ENCODE assay signal across 22 mouse cellular contexts in genomic region chr2:112445511-112445910, GRCm38 (mm10). TPM values are rescaled to one million over a fixed set of nuclear protein-coding genes. Genes with fewer than 3 reads are reported as not detected.
"Had no signal": no experiment of that assay in that cellular context is flagged by ENCODE, and none has a peak within 500 bp of the region (broad histone marks: within the 10 kb centered on the region; RNA-seq: fewer than 3 reads in every experiment).

No protein-coding gene starts in this region.

- H3K4me2 ChIP-seq: lung, embryonic 14.5 days; midbrain, embryonic 12.5 days; neural tube, embryonic 12.5 days; stomach, embryonic 15.5 days had no signal

- H3K4me3 ChIP-seq: midbrain, embryonic 10.5 days; midbrain, embryonic 12.5 days; neural tube, embryonic 12.5 days; stomach, embryonic 15.5 days had no signal

- H3K27ac ChIP-seq: midbrain, embryonic 10.5 days; midbrain, embryonic 12.5 days; neural tube, embryonic 12.5 days; stomach, embryonic 15.5 days; stomach, postnatal 0 days had no signal

- ATAC-seq: midbrain, embryonic 16.5 days had no signal

- H3K4me1 ChIP-seq: midbrain, embryonic 10.5 days; midbrain, embryonic 12.5 days; neural tube, embryonic 12.5 days; stomach, embryonic 15.5 days had no signal

- H3K9ac ChIP-seq: lung, embryonic 14.5 days; midbrain, embryonic 12.5 days; neural tube, embryonic 12.5 days; stomach, embryonic 15.5 days had no signal

- H3K27me3 ChIP-seq: midbrain, embryonic 12.5 days; neural tube, embryonic 12.5 days; stomach, embryonic 15.5 days had no signal

- H3K9me3 ChIP-seq: midbrain, embryonic 10.5 days; midbrain, embryonic 12.5 days; neural tube, embryonic 12.5 days; stomach, embryonic 15.5 days had no signal

- DNase-seq: lung, adult 18-20 months; lung, embryonic 14.5 days; lung, postnatal 10 days; lung, postnatal 4 days; midbrain, embryonic 14.5 days; retina, postnatal 1 day; right cerebral cortex, adult 18-20 months; right cerebral cortex, postnatal 25 days; right cerebral cortex, postnatal 4 days; thymus, adult 2 months; thymus, postnatal 25 days; thymus, postnatal 4 days had no signal

- H3K36me3 ChIP-seq: midbrain, embryonic 10.5 days; midbrain, embryonic 12.5 days; neural tube, embryonic 12.5 days; stomach, embryonic 15.5 days had no signal

RNA-seq across cellular contexts. Expression of gene Chrm5, which starts 35.1 kb away (rescaled TPM):
- polyA plus RNA-seq: lung, embryonic 14.5 days; midbrain, embryonic 10.5 days; small intestine, adult 2 months; spleen, adult 2 months; stomach, embryonic 15.5 days; stomach, postnatal 0 days; testis, adult 2 months; thymus, adult 2 months; urinary bladder, adult 2 months had no signal
